Mouse (Mus musculus) ovary, postnatal 36 days (tissue): ENCODE measurements at regions not wholly inside any gene's neighbourhood (a gene's known extent, or its start where the extent isn't known, plus 50 kb on each side); places are given as distances from the start of the nearest gene placed in this dataset.

Experiments used
- DNase-seq: peaks from one replicate; pipeline ENCODE4 v3.0.0; 2022; ENCODE audit warnings: low spot score, mixed read lengths

- no peak for DNase-seq
Measured at GRCm38 (mm10) chr6:111621684-111622480, 651.7 kb upstream of the Lmcd1 start.

DNA sequence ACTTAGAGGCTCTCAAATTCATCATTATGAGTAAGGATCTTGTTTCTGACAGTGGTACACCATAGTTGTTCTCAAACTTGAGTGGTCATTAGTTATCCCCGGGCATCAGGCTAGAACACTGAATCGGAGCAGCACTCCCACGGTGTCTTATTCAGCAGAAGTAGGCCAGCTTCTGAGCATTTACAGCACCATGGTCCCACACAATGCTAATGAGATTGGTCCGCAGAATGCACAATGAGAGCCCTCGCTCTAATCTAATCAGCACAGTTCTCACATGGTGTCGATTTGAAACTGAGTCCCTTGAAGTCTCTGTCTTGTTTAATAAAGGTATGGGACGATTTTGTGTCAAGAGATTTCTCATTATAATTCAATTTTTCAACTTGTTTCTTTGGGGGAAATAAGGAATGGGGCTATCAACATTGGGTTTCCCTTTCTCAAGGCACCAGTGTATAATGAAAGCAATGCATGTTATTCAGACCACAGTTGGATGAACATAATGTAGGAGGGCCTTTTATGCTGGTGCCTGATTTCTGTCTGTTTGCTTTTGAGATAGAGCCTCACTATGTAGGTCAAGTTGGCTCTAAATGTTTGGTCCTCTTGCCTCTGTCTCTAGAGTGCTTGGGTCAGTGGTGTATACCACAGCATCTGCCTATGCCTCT, 650.9 kb upstream of the Lmcd1 start:
- no peak for DNase-seq

DNA sequence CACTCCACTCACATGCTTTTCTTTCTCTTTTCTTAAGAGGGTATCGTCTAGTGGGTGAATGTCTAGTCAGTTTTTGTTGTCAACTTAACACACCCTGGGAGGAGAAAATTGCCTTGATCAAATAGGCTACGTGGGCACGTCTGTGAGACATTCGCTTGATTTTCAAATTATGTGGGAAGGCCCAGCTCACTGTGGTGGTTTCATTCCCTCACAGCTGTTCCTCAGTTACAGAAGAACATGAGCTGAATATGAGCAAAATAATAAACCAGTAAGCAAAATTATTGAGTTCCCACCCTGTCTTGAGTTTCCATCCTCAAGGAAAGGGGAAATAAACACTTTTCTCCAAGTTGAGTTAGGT, 650.4 kb upstream of the Lmcd1 start:
- no peak for DNase-seq

- no peak for DNase-seq
Measured at GRCm38 (mm10) chr6:111625501-111625900, 648.1 kb upstream of the Lmcd1 start.

DNA sequence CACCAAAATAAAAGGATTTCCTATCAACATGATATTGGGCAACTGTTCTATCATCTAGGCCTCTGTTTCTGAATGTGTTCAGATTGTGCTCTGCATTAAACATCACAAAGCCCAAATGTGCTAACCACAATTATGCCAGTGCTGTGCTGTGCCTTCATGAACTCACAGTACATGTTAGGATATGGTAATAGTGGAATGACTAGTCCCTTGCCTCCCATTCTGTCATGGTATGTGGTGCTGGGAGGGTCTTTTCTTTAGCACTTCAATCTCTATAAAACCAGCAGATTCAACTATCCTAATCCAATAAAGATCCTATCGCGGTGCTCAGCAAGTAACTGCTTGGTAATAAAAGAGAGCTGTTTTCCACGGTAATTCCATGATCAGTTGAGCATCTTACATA, 620.8 kb upstream of the Lmcd1 start:
- no peak for DNase-seq

DNA sequence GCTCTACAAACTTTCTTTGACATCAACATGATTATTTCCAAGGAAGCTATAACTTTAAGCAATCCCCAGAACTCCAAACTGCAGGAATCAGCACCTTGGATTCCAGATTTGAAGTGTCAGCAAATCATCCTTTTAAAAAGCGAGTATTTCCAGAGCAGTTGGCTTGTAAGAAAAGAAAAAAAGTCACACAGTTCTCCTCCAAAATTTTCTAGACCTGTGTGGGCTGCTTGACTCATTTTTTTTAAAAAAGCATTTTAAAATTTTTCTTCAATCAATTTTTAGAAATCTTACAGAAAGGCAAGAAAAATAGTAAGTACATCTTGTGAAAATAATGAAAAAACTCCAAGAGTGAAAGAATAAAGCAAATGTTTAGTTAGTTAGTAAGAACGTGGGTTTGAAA, 613.6 kb upstream of the Lmcd1 start:
- no peak for DNase-seq

- DNase-seq = no peak
Measured at GRCm38 (mm10) chr6:111664603-111665002, 609.0 kb upstream of the Lmcd1 start.

- DNase-seq = no peak
Measured at GRCm38 (mm10) chr6:111684911-111685310, 588.6 kb upstream of the Lmcd1 start.

GRCm38 (mm10) chr6:111702864-111703263, 570.7 kb upstream of the Lmcd1 start:
- no peak for DNase-seq

GRCm38 (mm10) chr6:111708277-111708676, 565.3 kb upstream of the Lmcd1 start:
- DNase-seq = no peak

DNA sequence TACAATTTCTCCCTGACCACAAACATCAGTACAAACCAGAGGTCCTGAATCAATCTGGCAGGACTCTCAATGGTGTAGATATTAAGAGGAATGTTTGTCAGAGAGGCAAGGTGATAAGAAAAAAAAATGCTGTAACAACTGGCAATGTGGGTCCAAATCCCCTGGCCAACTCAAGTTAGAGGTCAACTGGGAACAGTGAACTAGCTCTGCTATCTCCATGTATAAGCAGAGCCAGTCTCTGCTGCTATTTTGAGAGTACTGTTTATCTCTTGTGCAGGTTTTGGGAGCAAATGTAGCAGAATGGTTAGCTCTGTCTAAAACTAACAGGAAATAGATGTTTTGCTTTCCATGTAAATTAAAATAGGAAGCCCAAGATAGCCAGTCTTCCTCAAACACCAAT, 547.6 kb upstream of the Lmcd1 start:
- DNase-seq = no peak

GRCm38 (mm10) chr6:111730381-111730780, 543.2 kb upstream of the Lmcd1 start:
- no peak for DNase-seq

- no peak for DNase-seq
Measured at GRCm38 (mm10) chr6:111733926-111734325, 539.6 kb upstream of the Lmcd1 start.

- no peak for DNase-seq
Measured at GRCm38 (mm10) chr6:111738983-111739382, 534.6 kb upstream of the Lmcd1 start.

GRCm38 (mm10) chr6:111781710-111782481, 491.7 kb upstream of the Lmcd1 start:
- no peak for DNase-seq

DNA sequence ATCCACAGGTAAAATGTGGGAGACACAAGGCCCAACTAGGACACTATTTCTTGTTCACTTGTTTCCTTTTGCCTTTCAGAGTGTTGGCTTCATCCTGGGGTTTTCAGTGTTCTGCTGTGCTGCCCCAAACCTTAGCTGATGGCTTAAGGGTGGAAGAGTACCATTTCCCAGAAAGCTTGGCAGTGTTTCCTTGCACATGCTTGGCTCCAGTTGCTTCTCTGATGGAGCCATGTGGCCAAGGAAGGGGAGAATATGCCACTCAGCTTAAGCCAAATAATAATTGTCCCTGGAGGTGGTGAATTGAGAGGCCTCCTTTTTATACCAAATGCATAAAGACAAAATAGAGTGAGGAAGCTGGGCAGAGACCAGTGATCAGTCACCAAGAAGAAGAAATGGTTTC, 464.9 kb upstream of the Lmcd1 start:
- no peak for DNase-seq

- no peak for DNase-seq
Measured at GRCm38 (mm10) chr6:111813982-111814603, 459.5 kb upstream of the Lmcd1 start.

DNA sequence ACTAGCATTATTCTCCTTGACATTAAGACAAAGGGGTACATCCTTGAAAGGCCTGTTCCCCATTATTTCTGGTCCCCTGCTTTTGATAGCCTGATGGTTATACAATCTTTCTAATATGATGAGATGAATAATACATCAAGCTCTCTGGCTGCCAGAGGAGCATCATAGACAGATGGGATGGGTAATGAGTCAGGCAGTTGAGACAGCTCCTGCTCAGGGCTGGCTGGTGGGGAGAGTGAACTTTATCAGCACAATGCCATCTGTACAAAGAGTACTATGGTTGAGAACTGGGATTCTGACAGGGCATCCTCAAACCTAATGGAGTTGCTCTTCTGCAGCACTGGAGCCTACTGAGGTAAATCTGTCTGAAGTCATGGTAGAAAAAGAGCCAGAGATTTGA, 458.4 kb upstream of the Lmcd1 start:
- DNase-seq = no peak

GRCm38 (mm10) chr6:111820265-111820664, 453.3 kb upstream of the Lmcd1 start:
- no peak for DNase-seq

- no peak for DNase-seq
Measured at GRCm38 (mm10) chr6:111844321-111844835, 429.2 kb upstream of the Lmcd1 start.

DNA sequence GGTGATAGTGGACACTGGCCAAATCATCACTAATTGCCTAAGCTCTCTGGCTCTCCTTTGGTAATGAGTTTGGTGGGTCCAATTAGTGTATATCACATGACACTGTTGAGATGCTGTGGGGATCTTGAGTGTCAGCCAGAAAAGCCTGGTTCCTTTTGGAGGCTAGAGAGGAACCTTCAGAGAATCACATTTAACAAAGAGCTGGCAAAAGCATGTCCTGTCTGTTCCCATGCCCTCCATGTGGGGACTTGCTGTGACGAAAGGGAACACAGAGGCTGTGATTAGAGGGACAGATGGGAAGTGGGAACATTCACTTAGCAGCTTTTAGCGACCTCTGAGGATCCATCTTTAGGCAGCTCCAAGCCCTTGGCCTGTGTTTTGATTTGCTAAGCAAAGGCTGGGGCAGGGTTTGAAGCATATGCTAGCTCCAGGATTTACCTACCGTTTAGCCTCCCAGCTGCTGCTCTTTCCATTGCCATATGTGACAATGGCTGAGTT, 407.4 kb upstream of the Lmcd1 start:
- DNase-seq = no peak

DNA sequence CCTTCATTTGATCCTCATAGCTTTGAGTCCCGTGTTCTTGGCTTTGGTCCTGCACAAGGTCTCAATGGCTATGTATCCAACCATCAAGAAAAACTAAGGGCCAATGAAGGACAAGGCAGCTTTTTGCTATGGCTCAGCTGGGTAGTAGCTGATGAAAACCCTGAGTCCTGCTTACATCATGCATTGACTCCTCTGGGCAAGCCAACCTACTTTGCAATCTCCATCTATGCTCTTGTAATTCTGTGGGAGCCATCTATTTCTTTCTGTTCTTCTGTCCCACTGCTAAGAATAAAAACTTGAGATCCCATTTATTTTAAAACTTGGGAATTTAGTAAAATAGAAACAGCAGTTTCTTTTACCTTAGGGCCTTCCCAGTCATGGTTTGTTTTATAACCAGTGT, 391.0 kb upstream of the Lmcd1 start:
- no peak for DNase-seq
